Mouse (Mus musculus): ENCODE results near the gene Fcor. TPM values are rescaled to one million over a fixed set of nuclear protein-coding genes. Genes with fewer than 3 reads are reported as not detected.

Fcor gene
- 6.5 and 9.0 TPM in 2 replicates for polyA plus RNA-seq (2015; fragmentation: Nextera tagmentation; extraction: Ambion mirVana)

DNA sequence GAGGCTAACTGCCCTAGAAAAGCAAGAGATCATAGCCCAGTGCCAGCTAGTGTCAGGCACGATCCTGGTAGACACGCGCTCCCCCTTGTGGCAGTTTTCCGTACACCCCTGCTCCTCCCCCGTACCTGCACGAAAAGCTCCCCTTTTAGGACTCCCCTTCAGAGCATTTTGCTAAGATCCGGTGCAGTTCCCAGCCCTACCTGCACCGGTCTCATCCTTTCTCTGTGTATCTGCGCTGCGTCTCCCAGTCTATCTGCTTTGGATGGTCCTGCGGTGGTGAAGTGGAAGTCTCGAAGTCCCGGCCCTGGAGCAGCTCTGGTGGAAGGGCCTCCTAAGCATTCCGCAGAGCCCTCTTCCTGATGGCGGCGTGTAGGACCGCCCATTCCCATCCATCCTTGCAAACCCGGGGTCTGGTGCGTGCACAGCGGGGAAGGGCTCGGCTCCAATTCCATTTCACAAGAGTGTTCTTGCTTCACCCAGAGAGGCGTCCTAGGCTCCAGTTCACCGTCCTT lies at the start of gene Fcor:
Gene Fcor (minus strand): TSS at position 383 of the 512 bp plus-strand sequence.
- Histone ChIP-seq H3K4me1 (peaks cover 7% of the 10 kb centered on the region), H3K27me3 (no peaks in the 10 kb centered on the region), H3K36me3 (ENCODE audit: poor library complexity, severe bottlenecking) (no peaks in the 10 kb centered on the region), H3K4me3 (peak within 1 kb of the TSS; percentile 52), H3K27ac (peak within 1 kb of the TSS; percentile 44), H3K9me3 (replicated peaks) (no peaks in the 10 kb centered on the region), H3K4me2 (peak within 1 kb of the TSS; percentile 62), H3K9ac (peak within 1 kb of the TSS; percentile 71)
- peak; percentile 89 for ATAC-seq
- under 1% methylated on average over 23 of the region's 23 CpGs for WGBS

DNA sequence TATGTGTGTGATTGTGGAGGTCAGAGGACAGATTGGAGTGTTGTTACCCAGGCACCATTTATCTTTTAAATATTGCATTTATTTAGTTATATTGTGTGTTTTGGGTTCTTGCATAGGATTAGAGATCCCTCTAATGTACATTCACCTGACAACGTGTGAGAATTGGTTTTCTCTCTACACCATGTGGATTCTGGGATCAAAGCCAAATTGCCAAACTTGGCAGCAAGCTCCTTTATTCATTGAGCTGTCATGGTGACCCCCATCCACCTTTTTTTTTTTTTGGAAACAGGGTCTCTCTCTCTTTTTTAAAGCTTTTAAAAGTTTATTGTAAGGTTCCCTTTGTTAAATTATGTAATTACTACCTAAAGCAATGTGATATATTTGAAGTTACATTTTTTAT lies 48.9 kb upstream of the Fcor start:
- no peak overlapping the region for H3K9ac ChIP-seq
- no peaks in the 10 kb centered on the region for H3K4me1 ChIP-seq
- H3K4me2 ChIP-seq = no peak overlapping the region
- no peak for ATAC-seq
- H3K27ac ChIP-seq = no peak overlapping the region
- no peaks in the 10 kb centered on the region for H3K9me3 ChIP-seq (replicated peaks)
- no peaks in the 10 kb centered on the region for H3K27me3 ChIP-seq
- WGBS = 24% methylated on average over 1 of the region's 1 CpGs
- H3K36me3 ChIP-seq (ENCODE audit: poor library complexity, severe bottlenecking) = no peaks in the 10 kb centered on the region
- no peak overlapping the region for H3K4me3 ChIP-seq

DNA sequence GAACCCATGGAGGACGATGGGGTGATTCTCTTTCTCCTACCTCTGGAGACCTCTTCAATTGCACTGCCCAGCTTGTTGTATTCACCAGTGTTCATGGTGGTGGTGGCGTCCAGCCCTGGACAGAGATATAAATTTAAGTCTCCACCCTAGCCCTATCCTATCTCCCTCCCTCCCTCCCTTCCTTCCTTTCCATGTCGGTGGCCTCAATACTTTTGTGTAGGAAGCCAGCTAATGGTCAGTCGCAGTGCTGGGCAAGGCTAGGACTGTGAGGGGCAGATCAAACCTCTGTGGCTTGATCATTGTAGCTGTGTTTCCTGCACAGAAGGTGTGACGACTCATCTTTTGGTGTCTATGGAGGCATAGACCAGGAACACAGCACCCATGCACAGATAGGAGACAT lies 48.4 kb upstream of the Fcor start, which contains the start of gene Clec4g:
Gene Clec4g (minus strand): TSS at position 101 of the 400 bp plus-strand sequence.
- Histone ChIP-seq H3K9ac (no peak within 1 kb of the TSS), H3K36me3 (ENCODE audit: poor library complexity, severe bottlenecking) (no peaks in the 10 kb centered on the region), H3K27me3 (no peaks in the 10 kb centered on the region), H3K9me3 (replicated peaks) (no peaks in the 10 kb centered on the region), H3K4me1 (no peaks in the 10 kb centered on the region), H3K27ac (no peak within 1 kb of the TSS), H3K4me2 (no peak within 1 kb of the TSS), H3K4me3 (no peak within 1 kb of the TSS)
- no peak for ATAC-seq
- 70% methylated on average over 5 of the region's 5 CpGs for WGBS

DNA sequence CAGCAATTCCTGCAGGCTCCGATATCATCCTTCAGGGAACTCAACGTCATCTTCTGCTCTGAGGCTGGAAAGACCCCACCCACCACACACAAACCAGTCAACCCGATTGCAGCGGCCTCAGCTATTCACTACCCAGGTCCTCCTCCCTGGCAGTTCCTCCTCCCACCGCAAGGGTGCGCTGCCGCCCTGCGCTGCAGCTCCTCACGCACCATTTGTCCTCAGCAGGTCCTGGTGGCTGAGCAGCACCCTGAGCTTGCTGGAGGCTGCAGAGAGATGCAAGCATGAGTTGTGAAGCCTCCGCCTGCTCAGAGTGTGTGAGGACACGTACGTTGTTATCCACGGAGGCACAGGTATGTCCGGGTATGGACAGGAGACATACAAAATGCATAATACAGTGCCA lies 46.4 kb upstream of the Fcor start:
- ATAC-seq = peak; percentile 51; the same call in 1 of the 2 replicates
- Histone ChIP-seq H3K4me1 (no peaks in the 10 kb centered on the region), H3K27ac (no peak overlapping the region), H3K4me2 (0 out of 2 replicates have a peak overlapping the region, but pooled peaks have one; percentile 5), H3K9me3 (replicated peaks) (no peaks in the 10 kb centered on the region), H3K9ac (no peak overlapping the region), H3K27me3 (no peaks in the 10 kb centered on the region), H3K4me3 (no peak overlapping the region), H3K36me3 (ENCODE audit: poor library complexity, severe bottlenecking) (no peaks in the 10 kb centered on the region)
- 17% methylated on average over 14 of the region's 14 CpGs for WGBS

DNA sequence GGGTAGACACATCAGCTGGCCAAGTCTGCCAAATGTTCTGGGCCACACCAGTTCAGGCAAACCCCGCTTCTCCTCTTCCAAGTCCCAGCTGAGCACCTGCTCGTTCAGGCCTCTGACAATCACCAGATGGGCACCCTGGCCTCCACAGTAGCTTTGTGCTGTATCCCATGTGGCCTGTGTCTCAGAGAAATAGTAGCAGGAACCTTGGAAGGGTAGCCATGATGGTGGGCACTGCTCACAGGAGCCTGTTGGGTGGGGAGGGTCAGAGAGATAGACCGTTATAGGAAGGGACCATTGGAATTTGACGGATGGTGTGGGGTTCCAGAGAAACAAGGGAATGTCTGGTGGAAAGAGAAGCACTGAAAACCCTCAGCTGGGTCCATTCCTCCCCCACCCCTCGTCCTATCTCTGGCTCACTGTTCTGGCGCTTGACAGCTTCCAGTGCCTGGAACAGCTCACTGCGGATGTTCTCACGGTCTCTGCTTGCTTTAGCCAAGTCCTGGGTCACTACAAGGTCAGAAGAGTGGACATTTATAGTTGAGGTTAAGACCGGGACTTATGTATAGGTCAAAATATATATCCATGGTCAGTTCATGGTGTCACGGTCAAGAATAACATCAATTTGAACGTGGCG lies 45.3 kb upstream of the Fcor start:
- no peak overlapping the region for H3K9ac ChIP-seq
- no peak overlapping the region for H3K27ac ChIP-seq
- H3K4me2 ChIP-seq = no peak overlapping the region
- no peaks in the 10 kb centered on the region for H3K27me3 ChIP-seq
- no peaks in the 10 kb centered on the region for H3K9me3 ChIP-seq (replicated peaks)
- H3K4me3 ChIP-seq = no peak overlapping the region
- no peaks in the 10 kb centered on the region for H3K4me1 ChIP-seq
- 84% methylated on average over 12 of the region's 12 CpGs for WGBS
- H3K36me3 ChIP-seq (ENCODE audit: poor library complexity, severe bottlenecking) = no peaks in the 10 kb centered on the region
- no peak for ATAC-seq

DNA sequence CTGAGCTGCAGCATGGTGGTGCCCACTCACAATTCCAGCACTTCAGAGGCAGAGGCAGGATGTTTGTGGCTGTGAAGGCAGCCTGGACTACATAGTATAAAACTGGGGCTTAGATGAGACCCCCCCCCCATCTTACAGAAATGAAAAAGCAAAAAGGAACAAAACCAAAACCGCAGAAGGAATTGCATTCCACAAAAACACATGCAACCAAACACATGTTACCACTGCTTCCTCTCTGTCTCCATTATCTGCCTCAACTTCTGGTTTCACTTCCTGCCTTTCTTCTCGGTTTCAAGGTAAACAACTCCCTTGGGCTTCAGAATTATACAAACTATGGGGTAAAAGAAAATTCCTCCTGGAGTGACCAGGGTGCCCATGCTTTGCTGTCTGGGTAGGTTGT lies 39.5 kb upstream of the Fcor start:
- Histone ChIP-seq H3K4me3 (no peak overlapping the region), H3K27ac (no peak overlapping the region), H3K4me1 (no peaks in the 10 kb centered on the region), H3K36me3 (ENCODE audit: poor library complexity, severe bottlenecking) (no peaks in the 10 kb centered on the region), H3K9me3 (replicated peaks) (no peaks in the 10 kb centered on the region), H3K27me3 (no peaks in the 10 kb centered on the region), H3K9ac (no peak overlapping the region), H3K4me2 (no peak overlapping the region)
- no peak for ATAC-seq
- 69% methylated on average over 2 of the region's 2 CpGs for WGBS

DNA sequence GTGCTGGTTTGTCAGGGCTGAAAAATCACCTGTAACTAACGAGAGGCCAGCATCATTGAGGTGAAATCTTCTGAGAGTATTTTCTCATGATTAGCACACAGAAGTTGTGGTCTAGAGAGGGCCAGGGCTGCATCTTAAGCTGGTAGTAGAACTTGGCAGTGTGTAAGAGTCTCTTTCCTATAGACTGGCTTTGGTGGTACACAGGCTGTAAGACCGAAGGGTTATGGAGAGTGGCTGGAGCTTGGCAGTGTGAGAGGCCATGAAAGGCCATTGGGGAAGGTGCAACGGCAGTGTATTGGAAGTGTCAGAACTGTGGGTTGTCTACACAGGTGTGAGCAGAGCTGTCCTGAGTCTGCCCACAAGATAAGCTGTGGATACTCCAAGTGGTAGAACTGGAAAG lies 38.1 kb upstream of the Fcor start:
- Histone ChIP-seq H3K27ac (no peak overlapping the region), H3K27me3 (no peaks in the 10 kb centered on the region), H3K9ac (no peak overlapping the region), H3K9me3 (replicated peaks) (no peaks in the 10 kb centered on the region), H3K4me2 (no peak overlapping the region), H3K36me3 (ENCODE audit: poor library complexity, severe bottlenecking) (no peaks in the 10 kb centered on the region), H3K4me3 (no peak overlapping the region), H3K4me1 (no peaks in the 10 kb centered on the region)
- WGBS = 89% methylated on average over 3 of the region's 3 CpGs
- ATAC-seq = no peak

DNA sequence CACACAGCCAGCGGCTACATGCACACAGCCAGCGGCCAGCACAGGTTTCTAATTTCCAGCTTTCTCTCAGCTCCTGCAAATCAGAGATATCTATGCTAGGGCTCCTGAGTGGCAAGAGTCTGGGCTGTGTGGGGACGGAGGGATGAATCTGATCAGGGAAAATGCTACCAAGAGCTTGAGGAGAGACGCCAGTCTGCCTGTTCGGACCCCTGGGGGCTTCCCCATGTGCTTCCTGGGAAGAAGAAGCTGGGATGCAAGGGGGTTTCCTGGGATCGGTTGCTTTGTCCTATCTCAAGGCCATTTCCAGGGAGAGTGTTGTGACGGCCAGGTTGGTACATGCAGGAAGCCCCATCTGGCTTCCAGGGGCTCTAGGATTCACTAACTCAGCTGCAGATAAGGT lies 35.4 kb upstream of the Fcor start:
- no peak overlapping the region for H3K4me3 ChIP-seq
- no peaks in the 10 kb centered on the region for H3K36me3 ChIP-seq (ENCODE audit: poor library complexity, severe bottlenecking)
- no peaks in the 10 kb centered on the region for H3K4me1 ChIP-seq
- no peak for ATAC-seq
- no peaks in the 10 kb centered on the region for H3K9me3 ChIP-seq (replicated peaks)
- H3K27ac ChIP-seq = no peak overlapping the region
- H3K9ac ChIP-seq = no peak overlapping the region
- no peak overlapping the region for H3K4me2 ChIP-seq
- 75% methylated on average over 7 of the region's 7 CpGs for WGBS
- H3K27me3 ChIP-seq = no peaks in the 10 kb centered on the region

DNA sequence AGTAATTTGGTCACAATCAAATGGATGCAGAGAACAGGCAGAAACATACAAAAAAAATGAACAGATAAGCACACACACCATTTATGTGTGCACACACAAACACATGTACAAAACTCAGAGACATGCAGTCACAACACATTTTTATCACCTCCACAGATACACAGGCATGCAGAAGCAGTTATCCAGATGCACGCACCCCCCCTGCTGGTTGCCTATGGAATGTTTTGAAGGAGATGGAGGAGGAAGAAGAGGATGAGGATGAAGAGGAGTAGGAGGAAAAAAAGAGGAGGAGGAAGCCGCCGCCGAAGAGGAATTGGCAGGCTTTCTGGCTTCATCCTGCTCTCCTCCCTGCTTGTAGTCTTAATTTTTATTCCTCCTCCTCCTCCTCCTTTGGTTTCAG lies 33.5 kb upstream of the Fcor start:
- 65% methylated on average over 4 of the region's 4 CpGs for WGBS
- Histone ChIP-seq H3K27ac (no peak overlapping the region), H3K36me3 (ENCODE audit: poor library complexity, severe bottlenecking) (no peaks in the 10 kb centered on the region), H3K27me3 (no peaks in the 10 kb centered on the region), H3K4me2 (no peak overlapping the region), H3K9ac (no peak overlapping the region), H3K4me3 (no peak overlapping the region), H3K4me1 (no peaks in the 10 kb centered on the region), H3K9me3 (replicated peaks) (no peaks in the 10 kb centered on the region)
- ATAC-seq = no peak

DNA sequence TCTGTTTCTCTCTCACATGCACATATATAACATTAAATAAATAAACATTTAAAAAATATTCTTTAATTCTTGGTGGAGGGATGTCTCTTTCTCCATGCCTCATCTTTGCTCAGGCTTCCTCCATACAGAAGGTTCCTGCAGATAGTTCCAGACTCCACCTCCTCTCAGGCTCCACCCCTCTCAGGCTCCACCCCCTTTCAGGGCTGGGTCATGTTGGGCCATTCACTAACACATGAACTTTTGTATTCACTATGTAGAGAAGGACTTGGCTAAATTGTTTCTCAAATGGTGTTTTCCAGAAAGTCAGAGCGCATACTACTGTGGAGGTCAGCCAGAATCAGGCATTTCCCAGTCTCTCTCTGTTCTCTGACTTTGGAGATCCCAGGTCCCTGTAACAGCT lies 29.3 kb upstream of the Fcor start:
- Histone ChIP-seq H3K36me3 (ENCODE audit: poor library complexity, severe bottlenecking) (no peaks in the 10 kb centered on the region), H3K9me3 (replicated peaks) (no peaks in the 10 kb centered on the region), H3K27ac (no peak overlapping the region), H3K9ac (no peak overlapping the region), H3K4me2 (no peak overlapping the region), H3K4me3 (no peak overlapping the region), H3K27me3 (no peaks in the 10 kb centered on the region), H3K4me1 (no peaks in the 10 kb centered on the region)
- no peak for ATAC-seq
- 97% methylated on average over 1 of the region's 1 CpGs for WGBS

DNA sequence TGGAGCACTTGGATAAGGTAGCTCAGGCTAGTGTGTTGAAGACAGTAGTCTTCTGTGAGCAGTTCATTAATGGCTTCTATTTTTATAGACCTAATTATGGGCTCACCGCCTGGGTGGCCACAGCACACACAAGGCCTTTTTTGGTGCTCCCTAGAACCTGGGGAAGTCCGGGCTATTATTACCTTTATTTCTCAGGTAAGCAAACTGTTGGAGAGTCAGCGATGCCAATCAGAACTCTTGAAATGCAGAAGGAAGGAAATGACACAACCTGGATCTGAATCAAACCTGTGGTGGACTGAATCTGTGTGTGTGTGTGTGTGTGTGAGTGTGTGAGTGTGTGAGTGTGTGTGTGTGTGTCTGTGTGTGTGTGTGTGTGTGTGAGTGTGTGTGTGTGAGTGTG lies 22.0 kb upstream of the Fcor start, which contains the start of gene Fcer2a:
Gene Fcer2a (minus strand): TSS at position 55 of the 400 bp plus-strand sequence.
- Histone ChIP-seq H3K4me1 (no peaks in the 10 kb centered on the region), H3K9ac (no peak within 1 kb of the TSS), H3K4me3 (no peak within 1 kb of the TSS), H3K27ac (no peak within 1 kb of the TSS), H3K4me2 (no peak within 1 kb of the TSS), H3K9me3 (replicated peaks) (no peaks in the 10 kb centered on the region), H3K36me3 (ENCODE audit: poor library complexity, severe bottlenecking) (no peaks in the 10 kb centered on the region), H3K27me3 (no peaks in the 10 kb centered on the region)
- 88% methylated on average over 3 of the region's 3 CpGs for WGBS
- no peak for ATAC-seq

DNA sequence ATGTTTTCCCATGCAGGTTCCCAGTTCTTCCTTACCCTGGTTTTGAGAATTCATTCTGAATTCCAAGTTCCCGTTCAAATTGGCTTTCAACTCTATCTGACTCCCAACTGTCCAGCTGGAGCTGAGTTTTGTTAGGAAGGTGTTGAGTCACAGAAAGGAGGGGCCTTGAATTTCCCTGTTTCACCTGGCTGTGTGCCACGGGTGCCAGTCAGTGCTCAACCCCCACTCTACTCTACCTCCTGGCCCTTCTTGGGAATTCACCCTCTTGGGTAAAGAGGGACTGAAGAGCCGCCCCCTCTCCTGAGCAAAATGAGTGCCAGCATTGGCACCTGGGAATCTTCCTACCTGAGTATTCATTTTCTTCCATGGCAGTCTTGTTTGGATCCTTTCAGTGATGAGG lies 18.6 kb upstream of the Fcor start:
- Histone ChIP-seq H3K27ac (no peak overlapping the region), H3K4me2 (no peak overlapping the region), H3K4me3 (no peak overlapping the region), H3K4me1 (no peaks in the 10 kb centered on the region), H3K9ac (no peak overlapping the region), H3K9me3 (replicated peaks) (no peaks in the 10 kb centered on the region), H3K27me3 (no peaks in the 10 kb centered on the region), H3K36me3 (ENCODE audit: poor library complexity, severe bottlenecking) (no peaks in the 10 kb centered on the region)
- ATAC-seq = no peak
- 81% methylated on average over 3 of the region's 3 CpGs for WGBS

DNA sequence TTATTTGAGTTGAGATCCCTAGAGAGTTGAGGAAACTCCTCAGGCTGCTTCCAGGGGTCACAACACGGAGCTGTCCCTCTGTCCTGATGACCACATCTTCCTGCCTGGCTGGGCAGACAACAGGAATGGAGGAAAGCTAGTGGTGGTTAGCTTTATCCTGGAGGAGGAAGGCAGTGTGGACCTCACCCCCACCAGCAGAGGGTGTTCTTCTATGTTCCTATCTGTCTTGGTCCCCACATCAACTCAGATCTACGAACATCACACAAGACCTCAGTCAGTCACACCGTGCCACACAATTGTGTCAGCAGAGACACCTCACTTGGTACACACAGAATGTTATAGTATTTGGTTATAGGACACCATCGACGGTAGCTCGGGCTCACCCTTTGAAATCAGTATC lies 15.4 kb upstream of the Fcor start:
- ATAC-seq = no peak
- Histone ChIP-seq H3K9me3 (replicated peaks) (no peaks in the 10 kb centered on the region), H3K27ac (no peak overlapping the region), H3K4me1 (no peaks in the 10 kb centered on the region), H3K9ac (no peak overlapping the region), H3K27me3 (no peaks in the 10 kb centered on the region), H3K4me2 (no peak overlapping the region), H3K4me3 (no peak overlapping the region), H3K36me3 (ENCODE audit: poor library complexity, severe bottlenecking) (peaks cover 5% of the 10 kb centered on the region; the same call in 1 of the 2 replicates)
- WGBS = 81% methylated on average over 6 of the region's 6 CpGs
